Mouse (Mus musculus) neural tube, embryonic 11.5 days (tissue): Measurements from ENCODE around the gene Ncor2. TPM values are rescaled to one million over a fixed set of nuclear protein-coding genes. Genes with fewer than 3 reads are reported as not detected.
A peak's percentile ranks its signal among the peaks of the same experiment; 100 is the strongest.

ENCODE experiments used
- ATAC-seq: fragments of 200-750 bp; cut with Nextera tagmentation; 2 replicates; pipeline ENCODE4 v1.8.0; 2017; ENCODE audit warnings: moderate number of reproducible peaks, mild to moderate bottlenecking, moderate TSS enrichment, moderate library complexity; ENCODE audit not compliant: insufficient read depth, low FRiP score, low TSS enrichment
- DNase-seq: peaks from one replicate; pipeline ENCODE4 v3.0.0-alpha.2; 2015; ENCODE audit warnings: low spot score
- H3K27ac ChIP-seq: fragments of 300-500 bp; sonication (generic); 2 replicates; pipeline ENCODE4 v1.5.1; 2014; ENCODE audit warnings: low read depth, mild to moderate bottlenecking, low read length
- H3K27me3 ChIP-seq: fragments of 300-500 bp; sonication (generic); 2 replicates; pipeline ENCODE4 v1.6.1; 2014; ENCODE audit warnings: mild to moderate bottlenecking, low read length, mixed read lengths; ENCODE audit not compliant: control insufficient read depth, insufficient read depth
- H3K36me3 ChIP-seq: fragments of 300-500 bp; sonication (generic); 2 replicates; pipeline ENCODE4 v1.6.1; 2014; ENCODE audit warnings: mild to moderate bottlenecking, low read length, moderate library complexity, mixed read lengths; ENCODE audit not compliant: control insufficient read depth, insufficient read depth
- H3K4me1 ChIP-seq: fragments of 300-500 bp; sonication (generic); 2 replicates; pipeline ENCODE4 v1.6.1; 2014; ENCODE audit warnings: low read length, mixed read lengths; ENCODE audit not compliant: control insufficient read depth, insufficient read depth
- H3K4me2 ChIP-seq: fragments of 300-500 bp; sonication (generic); 2 replicates; pipeline ENCODE4 v1.6.1; 2014; ENCODE audit warnings: low read depth, mild to moderate bottlenecking, moderate library complexity
- H3K4me3 ChIP-seq: fragments of 300-500 bp; sonication (generic); 2 replicates; pipeline ENCODE4 v1.5.1; 2014; ENCODE audit warnings: low read depth, low read length
- H3K9ac ChIP-seq: fragments of 300-500 bp; sonication (generic); 2 replicates; pipeline ENCODE4 v1.6.1; 2014; ENCODE audit warnings: mild to moderate bottlenecking, low read length
- H3K9me3 ChIP-seq: fragments of 300-500 bp; sonication (generic); 2 replicates; pipeline ENCODE4 v1.6.1; 2016; ENCODE audit warnings: low read length; ENCODE audit not compliant: control insufficient read depth
- WGBS: fragments of 180-500 bp; shearing (Covaris S2); extraction: QIAGEN DNeasy Blood & Tissue Kit; methylation state at CpG from one replicate; pipeline ENCODE4 v1.1.7; 2014; 5-methylcytosine and 5-hydroxymethylcytosine counted together
- polyA plus RNA-seq: library from polyadenylated mRNA; unstranded; fragments of >200 nt; fragmentation: Nextera tagmentation; extraction: Ambion mirVana; gene quantifications from 2 replicates; pipeline ENCODE4 v1.2.1, GENCODE M21; 2014

The Ncor2 gene
- polyA plus RNA-seq, 1 experiment from 2014 or later: 24.3 TPM

DNA sequence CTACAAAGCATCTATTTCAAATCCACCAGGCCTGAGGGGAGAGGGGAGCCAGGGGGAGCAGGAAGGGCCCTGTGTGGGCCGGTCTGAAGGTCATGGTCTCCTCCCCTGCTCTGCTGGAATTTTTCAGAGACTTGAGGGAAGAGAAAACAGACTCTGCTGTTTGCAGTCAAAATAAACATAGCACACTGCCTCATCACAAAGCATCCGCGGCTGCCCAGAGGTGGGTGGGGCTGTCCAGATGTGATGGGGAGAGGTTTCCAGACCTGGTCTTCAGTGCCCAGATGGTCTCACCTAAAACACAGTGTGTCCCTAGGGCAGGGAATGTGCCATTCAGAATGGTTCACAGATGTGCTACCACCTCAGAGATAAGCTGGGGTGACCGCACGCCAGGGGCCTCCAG, 132.6 kb downstream of the Ncor2 start:
- DNase-seq (no peak), ATAC-seq (no peak)
- H3K9ac ChIP-seq: no peak overlapping the region
- H3K9me3 ChIP-seq: no peaks in the 10 kb centered on the region
- 0 out of 2 replicates have a peak, but pooled peaks cover 4% of the 10 kb centered on the region for H3K4me1 ChIP-seq
- peaks cover 34% of the 10 kb centered on the region for H3K36me3 ChIP-seq
- no peak overlapping the region for H3K27ac ChIP-seq
- H3K4me2 ChIP-seq: no peak overlapping the region
- WGBS: 62% methylated on average over 5 of the region's 5 CpGs
- H3K4me3 ChIP-seq: no peak overlapping the region
- H3K27me3 ChIP-seq: no peaks in the 10 kb centered on the region

GRCm38 (mm10) chr5:125045202-125045601, 133.8 kb downstream of the Ncor2 start:
- DNase-seq (no peak), ATAC-seq (no peak)
- Histone ChIP-seq H3K4me3 (no peak overlapping the region), H3K9ac (no peak overlapping the region), H3K9me3 (no peaks in the 10 kb centered on the region), H3K36me3 (peaks cover 25% of the 10 kb centered on the region), H3K4me1 (0 out of 2 replicates have a peak, but pooled peaks cover 4% of the 10 kb centered on the region), H3K27me3 (no peaks in the 10 kb centered on the region), H3K4me2 (no peak overlapping the region), H3K27ac (no peak overlapping the region)
- 31% methylated on average over 5 of the region's 5 CpGs for WGBS

GRCm38 (mm10) chr5:125043448-125043847, 135.6 kb downstream of the Ncor2 start:
- DNase-seq (no peak), ATAC-seq (no peak)
- Histone ChIP-seq H3K27me3 (no peaks in the 10 kb centered on the region), H3K9me3 (no peaks in the 10 kb centered on the region), H3K4me2 (no peak overlapping the region), H3K36me3 (peaks cover 26% of the 10 kb centered on the region), H3K27ac (no peak overlapping the region), H3K9ac (no peak overlapping the region), H3K4me3 (no peak overlapping the region), H3K4me1 (0 out of 2 replicates have a peak, but pooled peaks cover 4% of the 10 kb centered on the region)
- 91% methylated on average over 6 of the region's 6 CpGs for WGBS

DNA sequence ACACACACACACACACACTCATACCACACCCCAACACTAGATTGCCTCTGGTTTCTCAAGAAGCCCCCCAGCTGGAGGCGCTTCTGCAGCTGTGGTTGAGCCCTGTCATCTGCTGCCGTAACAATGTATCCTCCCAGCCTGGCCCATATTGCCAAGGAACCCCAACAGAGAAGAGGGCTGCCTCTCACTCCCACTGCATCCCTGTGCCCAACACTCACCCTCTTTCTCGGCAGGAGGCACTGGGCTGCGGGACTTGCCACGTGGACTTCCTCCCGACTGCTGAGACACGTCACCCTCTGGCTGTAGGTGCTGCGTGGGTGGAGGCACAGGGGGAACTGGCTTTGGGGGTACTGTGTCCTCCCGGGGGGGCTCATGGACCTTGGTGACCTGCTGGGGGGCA, 137.4 kb downstream of the Ncor2 start:
- Histone ChIP-seq H3K36me3 (peaks cover 23% of the 10 kb centered on the region), H3K4me2 (no peak overlapping the region), H3K9ac (no peak overlapping the region), H3K27me3 (no peaks in the 10 kb centered on the region), H3K27ac (no peak overlapping the region), H3K4me3 (no peak overlapping the region), H3K9me3 (no peaks in the 10 kb centered on the region), H3K4me1 (0 out of 2 replicates have a peak, but pooled peaks cover 4% of the 10 kb centered on the region)
- DNase-seq: no peak
- WGBS: 87% methylated on average over 9 of the region's 9 CpGs
- no peak for ATAC-seq

DNA sequence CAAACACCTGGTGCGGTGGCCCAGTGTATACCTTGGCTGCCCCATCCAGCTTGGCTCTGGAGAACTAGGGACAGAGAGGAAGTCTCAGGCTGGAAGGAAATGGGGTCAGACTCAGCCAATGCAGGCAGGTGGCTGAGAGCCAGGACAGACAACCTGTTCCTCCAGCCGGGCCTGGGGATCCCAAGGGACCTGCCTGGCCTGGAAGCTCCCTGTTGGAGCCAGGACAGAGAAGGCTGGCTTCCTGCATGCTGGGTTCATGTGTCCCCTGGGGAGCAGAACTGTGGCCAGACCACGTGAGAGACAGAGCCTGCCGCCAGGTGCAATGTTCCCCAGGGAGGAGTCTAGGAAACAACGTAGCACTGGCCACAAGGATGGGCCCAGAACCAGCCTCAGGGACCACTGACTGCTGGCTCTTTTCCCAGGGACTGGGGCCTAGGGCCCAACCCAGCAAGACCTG, 138.9 kb downstream of the Ncor2 start:
- H3K4me1 ChIP-seq: no peaks in the 10 kb centered on the region
- ATAC-seq (no peak), DNase-seq (no peak)
- H3K4me2 ChIP-seq: no peak overlapping the region
- 84% methylated on average over 5 of the region's 5 CpGs for WGBS
- H3K27ac ChIP-seq: 0 out of 2 replicates have a peak overlapping the region, but pooled peaks have one; percentile 8
- no peaks in the 10 kb centered on the region for H3K27me3 ChIP-seq
- no peak overlapping the region for H3K4me3 ChIP-seq
- peaks cover 19% of the 10 kb centered on the region for H3K36me3 ChIP-seq
- no peaks in the 10 kb centered on the region for H3K9me3 ChIP-seq
- H3K9ac ChIP-seq: no peak overlapping the region

DNA sequence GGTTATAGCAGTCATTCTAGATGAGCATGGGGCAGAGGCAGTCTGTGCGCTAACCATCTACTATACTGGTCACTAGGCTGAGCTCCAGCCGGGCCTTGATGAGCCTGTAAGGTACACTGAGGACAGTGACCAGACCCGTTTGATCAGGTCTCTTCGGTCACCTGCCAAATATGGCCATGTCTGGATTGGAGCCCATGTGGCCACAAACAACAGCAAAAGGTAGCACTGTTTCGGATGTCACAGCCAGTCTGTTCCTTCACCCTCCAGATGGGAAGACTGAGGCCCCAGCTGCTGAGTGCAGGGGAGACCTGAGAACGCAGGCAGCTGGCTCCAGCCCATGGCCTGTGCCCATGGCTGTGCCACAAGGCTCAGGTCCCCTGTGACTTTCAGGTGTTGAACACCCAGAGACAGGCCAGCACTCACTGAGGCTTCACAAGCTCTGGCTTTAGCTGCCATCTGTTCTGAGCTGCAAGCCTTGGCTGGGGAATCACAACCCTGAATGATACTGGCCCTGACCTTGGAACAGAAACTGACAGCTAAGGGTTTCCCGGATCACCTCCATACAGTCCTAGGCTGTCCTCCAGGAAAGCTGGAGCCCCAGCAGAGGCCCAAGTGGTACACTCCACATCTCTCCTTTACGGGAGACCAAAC, 139.5 kb downstream of the Ncor2 start:
- no peak overlapping the region for H3K4me3 ChIP-seq
- H3K4me1 ChIP-seq: no peaks in the 10 kb centered on the region
- ATAC-seq (no peak), DNase-seq (no peak)
- no peak overlapping the region for H3K9ac ChIP-seq
- no peaks in the 10 kb centered on the region for H3K27me3 ChIP-seq
- WGBS: 93% methylated on average over 8 of the region's 8 CpGs
- H3K27ac ChIP-seq: no peak overlapping the region
- H3K36me3 ChIP-seq: peaks cover 21% of the 10 kb centered on the region
- no peak overlapping the region for H3K4me2 ChIP-seq
- no peaks in the 10 kb centered on the region for H3K9me3 ChIP-seq

DNA sequence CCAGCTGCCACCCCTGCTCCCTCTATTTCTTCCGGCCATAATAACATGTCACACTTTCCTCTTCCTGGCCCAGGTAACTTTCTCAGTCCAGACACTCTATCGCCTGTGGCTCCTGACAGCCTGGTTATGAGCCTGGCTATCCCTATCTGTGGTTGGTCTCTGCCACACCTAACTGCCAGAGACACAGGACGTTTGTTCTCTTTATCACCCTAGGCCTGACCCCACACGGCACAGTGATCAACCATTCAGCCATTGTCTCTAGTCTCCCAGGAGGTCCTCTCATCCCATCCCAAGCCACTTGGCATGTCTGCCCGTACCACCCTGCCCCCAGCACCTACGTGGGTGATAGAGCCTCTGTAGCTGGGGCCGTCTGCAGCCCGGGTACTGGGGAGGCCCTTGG, 142.5 kb downstream of the Ncor2 start:
- no peak overlapping the region for H3K9ac ChIP-seq
- H3K27me3 ChIP-seq: no peaks in the 10 kb centered on the region
- DNase-seq (no peak), ATAC-seq (no peak)
- H3K9me3 ChIP-seq: no peaks in the 10 kb centered on the region
- H3K36me3 ChIP-seq: peaks cover 37% of the 10 kb centered on the region
- H3K4me3 ChIP-seq: no peak overlapping the region
- H3K4me1 ChIP-seq: no peaks in the 10 kb centered on the region
- no peak overlapping the region for H3K27ac ChIP-seq
- WGBS: 88% methylated on average over 8 of the region's 8 CpGs
- H3K4me2 ChIP-seq: no peak overlapping the region

DNA sequence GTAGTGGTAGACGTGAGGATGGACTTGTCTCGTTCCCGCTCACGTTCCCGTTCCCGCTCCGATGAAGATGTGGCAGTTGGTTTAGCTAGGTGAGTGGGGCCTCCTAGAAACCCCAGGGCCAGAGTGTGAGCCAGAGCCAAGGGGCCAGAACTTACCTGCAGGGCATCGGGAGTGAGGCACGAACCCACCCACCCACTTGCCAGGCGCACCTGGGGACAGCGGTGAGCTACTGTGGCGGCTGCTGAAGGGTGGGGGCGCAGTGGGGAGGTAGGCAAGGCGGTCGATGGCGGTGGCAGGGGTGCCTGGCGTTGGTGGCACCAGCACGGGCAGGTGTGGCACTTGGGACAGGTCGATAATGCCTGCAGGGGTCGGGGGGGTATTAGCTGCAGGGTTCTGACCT, 150.1 kb downstream of the Ncor2 start:
- Histone ChIP-seq H3K27ac (no peak overlapping the region), H3K9ac (no peak overlapping the region), H3K4me3 (no peak overlapping the region), H3K4me1 (no peaks in the 10 kb centered on the region), H3K27me3 (no peaks in the 10 kb centered on the region), H3K4me2 (no peak overlapping the region), H3K36me3 (peaks cover 47% of the 10 kb centered on the region), H3K9me3 (no peaks in the 10 kb centered on the region)
- no peak for DNase-seq
- ATAC-seq: no peak
- 97% methylated on average over 20 of the region's 20 CpGs for WGBS

GRCm38 (mm10) chr5:125028371-125028770, 150.6 kb downstream of the Ncor2 start:
- Histone ChIP-seq H3K4me2 (no peak overlapping the region), H3K27ac (no peak overlapping the region), H3K27me3 (no peaks in the 10 kb centered on the region), H3K36me3 (peaks cover 50% of the 10 kb centered on the region), H3K4me1 (no peaks in the 10 kb centered on the region), H3K4me3 (no peak overlapping the region), H3K9ac (no peak overlapping the region), H3K9me3 (no peaks in the 10 kb centered on the region)
- DNase-seq (no peak), ATAC-seq (no peak)
- 97% methylated on average over 15 of the region's 15 CpGs for WGBS
